Mouse (Mus musculus) intestine, postnatal 0 days (tissue): Measurements from ENCODE around the gene Guca2b. TPM values are rescaled to one million over a fixed set of nuclear protein-coding genes. Genes with fewer than 3 reads are reported as not detected.
A peak's percentile ranks its signal among the peaks of the same experiment; 100 is the strongest.

ENCODE experiments used
- ATAC-seq: fragments of 200-750 bp; cut with Nextera tagmentation; 2 replicates; pipeline ENCODE4 v1.8.0; 2017; ENCODE audit warnings: mild to moderate bottlenecking, moderate TSS enrichment, moderate library complexity
- H3K27ac ChIP-seq: fragments of 300-500 bp; sonication (generic); 2 replicates; pipeline ENCODE4 v1.5.1; 2014; ENCODE audit warnings: mild to moderate bottlenecking, low read depth, low read length, moderate library complexity
- H3K27me3 ChIP-seq: fragments of 300-500 bp; sonication (generic); replicated peaks from 2 replicates; pipeline ENCODE4 v1.6.1; 2014; ENCODE audit warnings: low read length, mixed read lengths; ENCODE audit not compliant: control insufficient read depth, insufficient read depth
- H3K36me3 ChIP-seq: fragments of 300-500 bp; sonication (generic); 2 replicates; pipeline ENCODE4 v1.6.1; 2014; ENCODE audit warnings: mild to moderate bottlenecking, moderate library complexity; ENCODE audit not compliant: control insufficient read depth, insufficient read depth
- H3K4me1 ChIP-seq: fragments of 300-500 bp; sonication (generic); replicated peaks from 2 replicates; pipeline ENCODE4 v1.6.1; 2014; ENCODE audit warnings: antibody characterized with exemption, low read length, mixed read lengths; ENCODE audit not compliant: control insufficient read depth, insufficient read depth
- H3K4me2 ChIP-seq: fragments of 300-500 bp; sonication (generic); replicated peaks from 2 replicates; pipeline ENCODE4 v1.6.1; 2014; ENCODE audit warnings: low read depth, mild to moderate bottlenecking, moderate library complexity
- H3K4me3 ChIP-seq: fragments of 300-500 bp; sonication (generic); 2 replicates; pipeline ENCODE4 v1.5.1; 2014; ENCODE audit warnings: low read depth, low read length
- H3K9ac ChIP-seq: fragments of 300-500 bp; sonication (generic); 2 replicates; pipeline ENCODE4 v1.6.1; 2014; ENCODE audit warnings: mild to moderate bottlenecking, low read depth, low read length
- H3K9me3 ChIP-seq: fragments of 300-500 bp; sonication (generic); 2 replicates; pipeline ENCODE4 v1.6.1; 2016; ENCODE audit warnings: mixed run types; ENCODE audit not compliant: control insufficient read depth
- CTCF ChIP-seq: sonication (generic); IDR thresholded peaks from 2 replicates; pipeline ENCODE4 v1.5.1; 2016; ENCODE audit warnings: low read depth, mild to moderate bottlenecking, control low read depth, antibody characterized with exemption, moderate library complexity
- WGBS: fragments of 180-500 bp; shearing (Covaris S2); extraction: QIAGEN DNeasy Blood & Tissue Kit; methylation state at CpG from one replicate; pipeline ENCODE4 v1.1.7; 2014; 5-methylcytosine and 5-hydroxymethylcytosine counted together
- polyA plus RNA-seq: library from polyadenylated mRNA; unstranded; fragments of >200 nt; fragmentation: Nextera tagmentation; extraction: Ambion mirVana; gene quantifications from 2 replicates; pipeline ENCODE4 v1.2.1, GENCODE M21; 2015

Guca2b gene
- polyA plus RNA-seq, result 1,738 and 1,809 TPM in 2 replicates

- ATAC-seq, result peak; percentile 22
- peak within 1 kb of the TSS; percentile 31; the same call in 1 of the 2 replicates for H3K9ac ChIP-seq
- no peaks in the 10 kb centered on the region for H3K36me3 ChIP-seq
Measured at GRCm38 (mm10) chr4:119658731-119659130, at the start of gene Guca2b. Gene Guca2b, minus strand, starts transcription at chr4:119658954.

GRCm38 (mm10) chr4:119707751-119708150 lies 49.0 kb upstream of the Guca2b start:
- Histone ChIP-seq H3K27me3 (no peaks in the 10 kb centered on the region), H3K4me2 (no peak overlapping the region), H3K9ac (no peak overlapping the region), H3K27ac (no peak overlapping the region), H3K36me3 (no peaks in the 10 kb centered on the region), H3K4me1 (no peaks in the 10 kb centered on the region), H3K4me3 (no peak overlapping the region), H3K9me3 (no peaks in the 10 kb centered on the region)
- WGBS, result 37% methylated on average over 3 of the region's 3 CpGs
- TF ChIP-seq CTCF, result no peak
- ATAC-seq, result no peak

More at GRCm38 (mm10) chr4:119658731-119659130, at the start of gene Guca2b:
- Histone ChIP-seq H3K4me3 (peak within 1 kb of the TSS; percentile 11; the same call in 1 of the 2 replicates), H3K4me2 (peak within 1 kb of the TSS; percentile 48), H3K4me1 (peaks cover 3% of the 10 kb centered on the region; the same call in 1 of the 2 replicates), H3K27ac (peak within 1 kb of the TSS; percentile 86), H3K9me3 (no peaks in the 10 kb centered on the region), H3K27me3 (no peaks in the 10 kb centered on the region)
- no peak for TF ChIP-seq CTCF
- 49% methylated on average over 4 of the region's 4 CpGs for WGBS

GRCm38 (mm10) chr4:119707326-119707725 lies 48.6 kb upstream of the Guca2b start:
- Histone ChIP-seq H3K27me3 (no peaks in the 10 kb centered on the region), H3K4me1 (no peaks in the 10 kb centered on the region), H3K4me2 (no peak overlapping the region), H3K4me3 (no peak overlapping the region), H3K9me3 (no peaks in the 10 kb centered on the region), H3K9ac (no peak overlapping the region), H3K36me3 (no peaks in the 10 kb centered on the region), H3K27ac (no peak overlapping the region)
- WGBS, result 64% methylated on average over 5 of the region's 5 CpGs
- no peak for TF ChIP-seq CTCF
- no peak for ATAC-seq

- ATAC-seq, result no peak
- no peaks in the 10 kb centered on the region for H3K27me3 ChIP-seq
- no peak overlapping the region for H3K27ac ChIP-seq
- no peak for TF ChIP-seq CTCF
- no peaks in the 10 kb centered on the region for H3K9me3 ChIP-seq
- H3K9ac ChIP-seq, result no peak overlapping the region
- H3K4me1 ChIP-seq, result no peaks in the 10 kb centered on the region
- H3K4me3 ChIP-seq, result no peak overlapping the region
- WGBS, result 75% methylated on average over 8 of the region's 8 CpGs
- H3K4me2 ChIP-seq, result no peak overlapping the region
- H3K36me3 ChIP-seq, result no peaks in the 10 kb centered on the region
Measured at GRCm38 (mm10) chr4:119703965-119704364, 45.2 kb upstream of the Guca2b start.

- Histone ChIP-seq H3K4me3 (no peak overlapping the region), H3K9me3 (no peaks in the 10 kb centered on the region), H3K9ac (no peak overlapping the region), H3K4me2 (no peak overlapping the region), H3K36me3 (no peaks in the 10 kb centered on the region), H3K27me3 (no peaks in the 10 kb centered on the region), H3K4me1 (no peaks in the 10 kb centered on the region), H3K27ac (no peak overlapping the region)
- 82% methylated on average over 11 of the region's 11 CpGs for WGBS
- ATAC-seq, result no peak
- no peak for TF ChIP-seq CTCF
Measured at GRCm38 (mm10) chr4:119701269-119701954, 42.7 kb upstream of the Guca2b start.

GRCm38 (mm10) chr4:119698339-119698738 lies 39.6 kb upstream of the Guca2b start:
- no peak for TF ChIP-seq CTCF
- Histone ChIP-seq H3K4me1 (no peaks in the 10 kb centered on the region), H3K4me2 (no peak overlapping the region), H3K9me3 (no peaks in the 10 kb centered on the region), H3K4me3 (no peak overlapping the region), H3K9ac (no peak overlapping the region), H3K36me3 (no peaks in the 10 kb centered on the region), H3K27ac (no peak overlapping the region), H3K27me3 (no peaks in the 10 kb centered on the region)
- whole genome bisulfite sequencing, result 60% methylated on average over 2 of the region's 2 CpGs
- ATAC-seq, result no peak
